Mouse (Mus musculus): ENCODE data around the gene Phb.

- TF ChIP-seq CTCF (IDR thresholded peaks at IDR 0.05; ENCODE audit: borderline replicate concordance, insufficient read depth, low read depth, low read length), result no peak
- TF ChIP-seq POLR2A (IDR thresholded peaks at IDR 0.05; ENCODE audit: borderline replicate concordance, insufficient read depth, low read length), result no peak
These were observed 8.7 kb downstream of the Phb start for GRCm38 (mm10) chr11:95675498-95675897.
